Mouse (Mus musculus) spleen, postnatal 14 days (tissue): ENCODE measurements around the gene Adgrl1.

Experiments used
- DNase-seq, 2 experiments: peaks; one replicate each; pipeline ENCODE4 v3.0.0; 2021 to 2022; ENCODE audit warnings: low spot score in 2 of 2

Gene Adgrl1

GRCm38 (mm10) chr8:83899363-83900252, at the start of gene Adgrl1:
Gene Adgrl1 (plus strand): TSS chr8:83900105.
- DNase-seq: peak; percentile 56 to 67

GRCm38 (mm10) chr8:83852329-83852728, 47.6 kb upstream of the Adgrl1 start:
- DNase-seq: no peak

- no peak for DNase-seq
These were observed 46.4 kb upstream of the Adgrl1 start for GRCm38 (mm10) chr8:83853323-83854050.

DNA sequence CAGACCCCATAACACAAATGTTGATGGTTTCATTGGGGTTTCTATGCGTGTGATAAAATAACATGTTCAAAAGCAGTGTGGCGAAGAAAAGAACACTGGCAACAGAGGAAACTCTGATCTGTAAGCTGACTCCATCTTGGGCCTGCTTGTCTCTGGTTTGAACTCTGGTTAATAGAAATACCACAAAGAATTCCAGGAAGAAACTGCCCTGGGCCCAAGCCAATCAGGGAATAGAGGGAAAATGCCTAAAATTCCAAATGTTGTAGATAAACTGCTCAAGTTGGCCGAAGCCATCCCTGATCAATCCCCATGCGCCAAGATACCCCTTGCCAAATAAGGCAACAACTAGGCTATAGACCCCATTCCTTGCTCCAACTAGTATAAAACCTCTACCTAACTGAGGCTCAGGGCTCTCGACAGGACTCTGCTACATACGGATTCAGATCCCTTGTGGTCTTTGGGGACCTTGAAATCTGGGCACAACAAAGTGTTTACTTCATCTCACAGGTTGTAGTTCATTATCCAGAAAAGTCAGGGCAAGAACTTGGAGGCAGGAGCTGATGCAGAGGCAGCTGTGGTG, 43.3 kb upstream of the Adgrl1 start:
- no peak for DNase-seq

GRCm38 (mm10) chr8:83862439-83863268, 37.3 kb upstream of the Adgrl1 start:
- no peak for DNase-seq

GRCm38 (mm10) chr8:83874881-83875655, 24.8 kb upstream of the Adgrl1 start:
- no peak for DNase-seq

DNA sequence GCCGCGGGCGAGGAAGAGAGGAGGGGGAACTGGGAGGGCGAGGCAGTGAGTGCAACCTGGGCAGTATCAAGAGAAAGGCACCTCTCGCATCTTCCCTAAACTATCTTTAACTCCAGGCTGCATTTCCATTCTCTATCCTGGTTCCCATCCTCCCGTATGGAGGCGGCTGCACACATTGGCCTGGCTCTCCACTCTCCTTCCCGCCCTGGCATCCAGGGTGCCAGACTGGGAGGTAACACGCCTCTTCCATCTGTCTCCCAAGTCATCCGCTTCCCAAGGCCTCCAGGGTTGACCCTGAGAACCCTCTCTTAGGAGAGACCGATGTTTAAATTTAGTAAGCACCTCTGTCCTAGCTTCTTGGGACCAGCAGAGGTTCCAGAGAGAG, 24.3 kb upstream of the Adgrl1 start:
- no peak for DNase-seq

GRCm38 (mm10) chr8:83876080-83876837, 23.6 kb upstream of the Adgrl1 start:
- no peak for DNase-seq

DNA sequence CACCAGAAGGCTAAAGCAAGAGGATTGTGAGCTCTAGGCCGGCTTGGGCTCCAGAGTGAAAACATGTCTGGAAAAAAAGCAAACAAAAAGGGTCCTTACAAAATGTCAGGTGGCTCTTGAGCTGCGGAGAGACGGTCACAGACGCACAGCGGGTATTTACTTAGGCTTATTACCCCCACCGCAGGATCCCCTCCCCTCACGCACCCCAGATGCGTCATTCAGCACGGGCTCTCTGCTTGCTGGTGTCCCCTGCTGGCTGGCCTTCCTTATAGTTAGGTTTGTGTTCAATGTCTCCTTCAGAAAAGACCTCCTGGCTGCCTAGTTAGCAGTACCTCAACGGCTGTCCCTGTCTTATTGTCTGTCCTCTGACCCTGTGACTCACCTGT, 23.1 kb upstream of the Adgrl1 start:
- DNase-seq: no peak

- DNase-seq: no peak
These were observed 11.5 kb upstream of the Adgrl1 start for GRCm38 (mm10) chr8:83888409-83888808.

- DNase-seq: no peak
These were observed 7.8 kb upstream of the Adgrl1 start for GRCm38 (mm10) chr8:83892061-83892460.

DNA sequence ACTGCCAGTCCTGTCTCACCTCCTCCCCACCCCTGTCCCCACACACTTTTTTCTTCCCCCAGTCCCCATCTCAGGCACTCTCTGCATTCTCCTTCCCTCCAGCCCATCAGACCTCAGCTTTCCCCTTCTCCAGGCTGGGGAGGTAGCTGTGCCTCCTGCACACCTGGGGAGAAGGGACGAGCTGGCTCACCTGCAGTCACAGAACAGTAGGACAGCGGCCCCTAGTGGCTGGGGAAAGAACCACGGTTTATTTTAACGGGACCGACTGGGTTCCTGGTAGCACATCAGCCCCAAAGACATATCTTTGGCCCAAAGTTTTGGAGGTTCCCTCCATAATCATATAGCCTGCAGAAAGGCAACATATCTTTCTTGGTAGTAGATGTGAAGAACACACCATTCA, 6.0 kb upstream of the Adgrl1 start:
- DNase-seq: peak; percentile 50 to 76

GRCm38 (mm10) chr8:83895894-83896293, 4.0 kb upstream of the Adgrl1 start:
- DNase-seq: no peak

- no peak for DNase-seq
These were observed 3.4 kb upstream of the Adgrl1 start for GRCm38 (mm10) chr8:83896461-83896860.

DNA sequence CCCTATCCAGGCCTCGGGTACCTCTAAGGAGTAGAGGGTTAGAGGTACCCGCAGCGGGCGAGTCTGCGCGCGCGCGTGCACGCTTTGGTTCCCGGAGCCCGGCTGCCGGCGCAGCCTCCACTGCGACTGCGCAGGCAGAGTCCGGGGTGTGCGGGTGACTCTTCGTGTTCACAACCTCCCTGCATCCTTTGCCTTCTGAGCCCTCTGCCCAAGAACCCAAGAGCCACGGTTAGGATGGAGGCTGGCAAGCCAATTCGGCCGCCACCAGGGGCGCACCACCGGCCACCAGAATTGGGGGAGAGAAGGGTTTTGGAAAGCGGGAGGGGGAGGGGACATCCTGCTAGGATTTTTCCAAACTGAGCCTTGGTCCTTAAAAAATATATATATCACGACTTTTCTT, 2.7 kb upstream of the Adgrl1 start:
- no peak for DNase-seq

- no peak for DNase-seq
These were observed 1.4 kb upstream of the Adgrl1 start for GRCm38 (mm10) chr8:83898456-83898855.

DNA sequence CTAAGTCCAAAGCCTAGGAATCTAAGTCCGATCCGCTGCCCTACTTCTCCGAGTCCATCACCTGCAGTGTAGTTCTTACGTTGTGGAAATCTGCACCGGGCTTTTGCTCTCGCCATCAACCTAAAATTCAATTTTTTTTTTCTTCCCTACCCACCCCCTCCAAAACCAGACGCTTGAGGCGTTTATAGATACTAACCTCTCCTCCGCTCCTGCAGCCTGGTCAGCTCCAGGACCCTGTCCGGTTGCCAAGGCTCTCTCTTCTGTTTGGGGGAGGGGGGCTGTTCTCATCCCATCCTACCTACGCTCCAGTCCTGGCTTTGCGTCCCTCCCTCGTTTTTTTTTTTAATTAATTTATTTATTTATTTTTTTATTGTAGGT, 931 bp upstream of the Adgrl1 start:
- DNase-seq: no peak

- no peak for DNase-seq
These were observed 506 bp downstream of the Adgrl1 start for GRCm38 (mm10) chr8:83900266-83900956.

GRCm38 (mm10) chr8:83900957-83901270, 1.0 kb downstream of the Adgrl1 start:
- no peak for DNase-seq
